Mouse (Mus musculus): ENCODE results near the gene Nfkb1.

The Nfkb1 gene

DNA sequence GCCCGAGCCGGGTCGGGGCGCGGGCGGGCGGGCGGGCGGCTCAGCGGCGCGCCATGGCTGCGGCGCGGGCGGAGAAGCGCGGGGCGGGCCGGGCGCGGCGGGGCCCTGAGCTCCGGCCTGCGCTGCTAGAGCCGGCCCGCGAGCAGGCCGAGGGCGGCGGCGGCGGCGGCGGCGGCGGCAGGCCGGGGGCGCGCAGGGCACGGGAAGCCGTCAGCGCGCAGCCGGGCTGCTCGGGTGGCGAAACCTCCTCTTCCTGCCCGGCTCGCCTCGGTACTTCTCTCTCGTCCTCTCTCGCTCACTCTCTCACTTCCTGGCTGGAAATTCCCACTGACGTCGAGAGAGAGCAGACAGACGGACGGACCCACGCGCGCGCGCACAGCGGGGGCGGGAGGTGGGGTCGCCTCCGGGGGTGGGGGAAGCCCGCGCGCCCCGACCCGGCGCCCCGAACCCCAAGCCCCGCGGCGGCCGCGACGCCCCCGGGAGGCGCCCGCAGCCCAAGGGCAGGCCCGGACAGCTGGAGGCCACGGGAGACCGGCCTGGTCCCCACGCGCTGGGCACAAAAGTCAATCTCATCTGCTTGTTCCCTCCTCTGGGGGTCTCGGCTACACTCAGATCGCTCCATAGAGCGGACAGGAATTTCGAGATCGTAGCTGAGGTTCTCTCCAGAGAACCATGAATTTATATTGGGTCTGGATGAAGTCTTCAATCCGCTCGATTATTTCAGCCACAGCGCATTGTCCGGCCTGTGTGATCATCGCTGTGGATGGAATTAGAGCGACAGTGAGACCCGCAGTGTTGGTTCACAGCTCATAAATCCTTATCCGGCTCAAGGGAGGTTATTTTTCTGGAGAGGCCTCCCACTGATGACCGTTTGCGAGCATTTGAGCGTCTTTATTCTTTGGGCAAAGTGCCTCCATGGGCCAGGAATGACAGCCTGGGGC lies at the start of gene Nfkb1:
Nfkb1 (minus strand) TSS at position 357 of the 941 bp plus-strand sequence.
- peak; percentile 78 to 81 for DNase-seq

DNA sequence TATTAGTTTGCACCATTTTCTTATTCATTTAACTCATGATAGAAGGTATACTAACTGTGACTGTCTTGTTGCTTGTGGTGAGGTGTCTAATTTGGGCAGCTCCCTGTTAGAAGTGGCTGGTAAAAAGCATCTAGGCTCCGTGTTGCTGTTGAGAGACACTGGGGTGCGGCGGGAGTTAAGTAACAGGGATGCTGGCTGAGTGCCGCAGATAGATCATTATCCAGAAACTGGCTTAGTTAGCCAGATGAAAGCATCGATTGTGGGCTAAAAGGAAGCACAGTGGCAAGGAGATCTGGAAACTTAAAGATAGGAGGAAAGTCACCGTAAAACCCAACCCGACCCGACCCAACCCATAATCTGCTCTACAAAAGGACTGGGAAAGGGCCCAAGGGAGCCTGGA lies 49.4 kb upstream of the Nfkb1 start:
- DNase-seq = no peak

DNA sequence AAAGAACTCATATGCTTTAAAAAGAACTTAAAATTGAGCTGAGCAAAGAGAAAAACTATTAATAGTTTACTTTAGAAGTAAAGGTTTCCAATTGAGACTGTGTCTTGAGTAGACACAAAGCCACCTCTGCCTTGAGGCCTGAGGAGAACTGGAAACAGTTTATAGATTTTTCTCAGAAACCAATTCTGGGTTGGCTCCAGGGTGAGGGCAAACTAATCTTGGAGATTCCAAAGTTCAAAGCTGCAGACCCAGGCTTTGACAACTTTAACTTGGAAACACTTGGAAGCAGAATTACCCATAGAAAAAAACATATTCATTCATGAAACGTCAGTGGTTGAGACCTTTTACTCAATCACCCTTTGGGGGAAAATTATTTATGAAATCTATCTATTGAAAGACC lies 43.4 kb upstream of the Nfkb1 start:
- DNase-seq = no peak

DNA sequence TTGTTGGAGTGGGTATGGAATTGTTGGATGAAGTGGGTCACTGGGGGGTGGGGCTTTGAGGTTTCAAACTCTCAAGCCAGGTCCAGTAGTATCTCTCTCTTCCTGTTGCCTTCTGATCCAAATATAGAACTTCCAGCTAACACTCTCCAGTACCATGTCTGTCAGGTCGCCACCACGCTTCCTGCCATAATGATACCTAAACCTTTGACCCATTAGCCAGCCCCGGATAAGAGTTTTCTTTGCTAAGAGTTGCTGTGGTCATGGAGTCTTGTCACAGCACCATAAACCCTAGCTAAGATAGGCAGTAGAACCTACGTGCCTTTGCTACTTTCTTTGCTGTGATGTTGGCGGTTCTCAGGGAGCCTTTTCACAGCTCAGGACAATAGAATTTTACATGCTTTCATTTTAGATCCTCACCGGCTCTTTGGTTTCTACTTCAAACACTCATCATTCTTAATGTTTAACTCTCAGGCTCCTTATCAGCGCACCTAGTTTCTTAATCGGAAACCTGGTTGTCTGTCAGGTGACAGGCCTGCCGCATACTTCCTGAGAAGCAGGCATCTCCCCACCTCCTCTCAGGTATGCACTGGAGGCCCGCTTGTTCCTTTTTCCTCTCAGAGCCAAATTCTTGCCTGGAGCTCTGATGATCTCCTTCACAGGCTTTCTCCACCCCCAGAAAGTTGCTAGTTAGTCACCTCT lies 41.5 kb upstream of the Nfkb1 start:
- DNase-seq = no peak

DNA sequence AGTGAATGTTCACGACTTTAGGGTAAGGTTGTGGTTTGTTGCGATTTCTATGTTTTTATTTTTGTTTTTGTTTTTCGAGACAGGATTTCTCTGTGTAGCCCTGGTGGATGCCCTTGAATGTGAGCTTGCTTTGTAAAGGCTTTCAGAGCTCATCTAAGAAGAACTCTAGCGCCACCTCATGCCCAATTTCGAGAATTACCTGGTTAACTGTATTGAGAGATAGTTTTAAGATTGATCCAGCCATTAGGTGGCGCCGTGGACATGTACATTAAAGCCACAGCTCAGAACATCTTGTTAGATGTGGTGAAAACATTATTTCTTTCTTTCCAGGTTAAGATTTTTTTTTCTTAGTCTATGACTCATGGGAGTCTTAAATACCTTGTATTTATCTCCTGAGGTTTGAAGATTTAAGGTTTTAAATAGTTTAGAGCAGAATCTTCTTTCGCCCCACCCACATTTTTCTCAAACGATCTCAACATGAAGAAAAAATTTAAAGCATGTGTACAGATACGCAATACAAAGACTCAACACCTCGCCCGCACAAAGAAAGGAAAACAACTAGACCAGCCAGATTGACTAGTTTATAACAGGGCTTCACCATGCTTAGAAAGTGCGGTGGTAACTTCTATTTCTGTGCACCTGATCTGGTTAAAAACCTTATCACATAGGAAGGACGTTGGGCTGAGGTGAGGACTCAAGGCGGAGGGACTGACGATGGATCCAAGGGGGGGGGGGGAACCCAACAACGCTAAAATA lies 40.1 kb upstream of the Nfkb1 start:
- DNase-seq = peak; percentile 97 to 98

DNA sequence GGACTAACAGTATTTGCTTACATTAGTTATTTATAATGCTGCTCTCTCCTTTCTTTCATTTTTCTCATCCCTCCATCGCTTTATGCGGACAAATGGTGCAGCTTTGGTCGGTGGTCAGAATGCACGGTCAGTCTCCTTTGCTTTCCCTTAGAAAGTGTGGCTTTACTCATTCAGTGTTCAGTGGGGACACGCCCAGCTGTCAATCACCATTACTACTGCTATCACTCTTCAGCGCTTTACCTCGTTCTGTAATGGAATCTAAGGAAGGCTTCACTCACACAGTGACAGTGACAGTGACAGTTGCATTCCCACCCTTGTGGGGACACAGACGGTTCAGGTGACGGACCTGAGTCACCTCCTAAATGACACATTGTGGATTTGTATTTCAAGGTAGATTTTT lies 39.4 kb upstream of the Nfkb1 start:
- peak; percentile 41 for DNase-seq

DNA sequence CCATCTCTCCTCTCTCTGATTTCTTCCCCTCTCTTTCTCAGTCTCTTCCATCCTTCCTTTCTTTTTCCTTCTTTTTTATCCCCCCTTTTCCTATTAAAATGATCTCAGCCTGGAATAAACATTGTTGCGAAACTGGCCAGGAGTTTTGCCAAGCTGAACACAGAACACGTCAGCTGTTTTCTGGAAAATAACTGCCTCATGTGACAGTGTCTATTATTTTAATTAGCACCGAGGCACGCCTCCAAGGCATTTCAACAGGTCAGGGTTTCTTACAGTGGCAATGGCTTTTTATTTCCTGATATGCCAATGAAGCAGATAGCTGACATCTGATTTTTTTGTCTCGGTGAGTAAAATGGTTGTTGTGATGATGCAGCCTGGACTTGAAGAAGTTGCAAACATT lies 38.2 kb upstream of the Nfkb1 start:
- no peak for DNase-seq

DNA sequence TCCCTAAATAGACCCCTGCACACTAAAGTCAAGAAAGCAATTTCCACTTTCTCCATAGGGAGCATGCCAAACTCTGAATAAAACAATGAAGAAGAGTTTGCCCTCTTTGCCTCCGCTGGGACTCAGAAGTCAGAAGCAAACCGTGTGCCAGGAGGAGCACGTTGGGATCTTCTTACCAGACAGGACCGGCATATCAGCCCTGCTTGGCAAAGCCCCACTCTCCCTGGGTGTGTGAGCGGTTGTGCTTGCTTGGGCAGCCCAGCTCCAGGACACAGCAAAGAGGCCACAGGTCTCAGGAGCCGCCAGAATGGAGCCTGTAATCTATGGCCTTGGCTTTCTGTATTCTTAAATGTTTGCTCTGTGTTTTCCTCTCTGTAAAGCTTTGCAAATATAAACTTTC lies 37.6 kb upstream of the Nfkb1 start:
- DNase-seq = peak in 1 of 2 experiments; percentile 12

DNA sequence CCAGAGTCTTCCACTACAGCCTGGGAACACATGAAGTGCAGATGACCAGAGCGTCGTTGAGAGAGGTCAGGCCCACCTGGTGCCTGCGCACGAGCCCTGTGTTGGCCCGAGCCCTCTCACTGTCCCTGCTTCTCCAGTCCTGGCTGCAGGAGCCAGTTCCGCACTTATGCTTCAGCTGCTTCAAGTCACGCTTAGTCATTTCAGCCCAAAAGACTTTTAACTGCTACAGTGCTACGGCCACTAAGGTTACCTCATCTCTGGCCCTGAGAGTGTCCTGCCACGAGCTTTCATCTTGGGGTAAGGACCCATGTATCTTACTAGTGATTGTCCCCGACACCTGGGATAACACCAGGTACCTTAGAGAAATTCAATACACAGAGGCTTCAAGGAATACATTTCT lies 36.0 kb upstream of the Nfkb1 start:
- DNase-seq = no peak

DNA sequence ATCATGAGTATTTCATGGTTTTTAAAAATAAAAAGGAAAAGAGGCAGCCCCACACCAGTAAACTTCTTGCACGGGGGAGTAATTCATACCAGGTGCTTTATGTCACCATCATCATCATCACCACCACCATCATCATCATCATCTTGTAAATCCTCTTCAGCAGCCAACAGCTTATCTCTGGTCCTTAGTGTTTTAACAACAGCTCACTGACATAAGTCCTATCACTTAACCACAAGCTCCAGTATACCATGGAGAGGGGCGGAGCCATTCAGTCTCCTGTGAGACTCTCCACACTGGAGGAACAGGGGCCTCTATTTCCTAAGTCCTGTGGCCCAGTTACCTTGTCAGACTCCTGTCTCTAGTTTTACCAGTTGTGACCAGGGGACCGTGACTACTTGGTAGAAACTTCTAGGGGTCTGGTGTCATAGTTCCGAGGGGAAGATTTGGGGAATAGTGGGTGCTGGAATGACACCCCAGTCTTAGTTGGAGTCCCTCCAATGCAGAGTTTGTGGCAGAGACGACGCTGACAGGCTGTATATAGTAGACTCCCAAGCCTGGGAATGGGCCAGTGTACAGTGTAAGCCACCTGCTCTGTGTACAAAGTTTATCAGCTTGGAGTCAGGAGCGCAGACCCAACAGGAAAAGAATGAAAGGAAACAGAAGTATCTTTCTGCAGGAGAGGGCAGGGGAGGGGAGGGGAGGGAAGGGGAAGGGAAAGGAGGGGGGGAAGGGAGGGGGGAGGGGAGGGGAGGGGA lies 35.4 kb upstream of the Nfkb1 start:
- no peak for DNase-seq

DNA sequence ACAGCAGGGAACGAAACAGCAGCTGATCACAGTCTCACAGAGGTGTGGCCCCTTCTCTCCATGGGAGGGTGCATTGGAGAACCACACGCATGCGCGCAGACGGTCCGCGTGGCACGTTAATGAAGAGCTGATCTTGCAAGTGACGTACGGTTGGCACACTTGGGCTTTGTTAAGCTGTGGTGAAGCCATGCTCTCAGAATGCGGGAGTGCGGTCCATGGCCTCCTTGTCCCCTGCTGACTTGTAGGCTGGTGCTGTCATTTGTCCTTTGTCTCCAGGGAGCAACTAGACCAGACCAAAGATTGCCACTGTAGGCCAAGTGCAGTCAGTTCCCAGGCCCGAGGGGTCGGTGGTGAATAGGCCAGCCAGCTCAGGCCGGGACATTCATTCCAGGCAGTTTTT lies 34.7 kb upstream of the Nfkb1 start:
- DNase-seq = peak; percentile 35 to 46

DNA sequence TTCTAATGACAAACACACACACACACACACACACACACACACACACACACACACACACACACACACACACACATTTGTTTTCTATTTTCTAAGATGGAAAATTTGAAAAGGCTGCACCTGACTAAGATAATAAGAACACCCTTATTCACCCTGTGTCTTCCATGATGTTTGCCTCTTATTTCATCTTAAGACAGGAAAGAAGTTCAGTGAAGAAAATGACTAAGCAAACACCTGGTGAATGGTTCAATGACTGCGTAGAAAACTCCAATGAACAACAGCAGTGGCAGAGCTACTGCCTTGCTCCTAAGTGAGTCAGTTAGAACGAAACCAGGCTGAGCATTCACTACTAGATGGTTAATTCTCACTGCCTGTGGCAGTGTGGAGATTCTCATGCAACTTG lies 30.8 kb upstream of the Nfkb1 start:
- no peak for DNase-seq

DNA sequence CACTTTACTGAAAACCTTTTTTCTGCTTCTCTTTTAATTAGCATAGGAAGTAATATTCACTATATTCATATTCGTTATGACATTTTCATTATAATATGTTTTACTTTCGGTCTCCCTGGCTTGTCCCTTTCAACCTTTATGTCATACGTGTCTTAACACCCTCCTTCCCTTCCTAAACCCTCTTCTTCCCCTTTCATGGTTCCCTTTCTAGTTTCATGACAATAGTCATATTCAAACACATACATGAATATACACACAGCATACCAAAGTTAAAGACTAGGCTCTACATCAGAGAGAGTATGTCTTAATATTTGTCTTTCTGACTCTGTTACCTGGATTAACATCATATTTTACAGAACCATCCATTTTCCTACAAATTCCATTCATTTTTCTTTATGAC lies 28.6 kb upstream of the Nfkb1 start:
- DNase-seq = no peak

DNA sequence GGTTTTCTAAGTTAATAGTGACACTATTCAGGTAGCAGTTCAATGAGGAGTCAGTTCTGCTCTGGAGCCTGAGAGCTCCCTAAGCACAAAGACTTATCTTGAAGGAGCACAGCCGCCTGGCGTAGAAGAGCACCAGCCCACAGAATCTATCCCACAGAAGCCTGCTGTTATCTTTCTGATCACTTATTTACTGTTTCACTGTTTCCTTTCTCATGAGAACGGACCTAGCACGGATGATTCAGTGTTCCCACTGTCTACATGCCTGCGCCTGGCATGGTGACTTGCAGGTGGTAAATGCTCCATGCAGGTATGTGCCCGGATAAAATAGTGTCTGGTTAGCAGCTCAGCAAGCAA lies 27.8 kb upstream of the Nfkb1 start:
- DNase-seq = no peak

DNA sequence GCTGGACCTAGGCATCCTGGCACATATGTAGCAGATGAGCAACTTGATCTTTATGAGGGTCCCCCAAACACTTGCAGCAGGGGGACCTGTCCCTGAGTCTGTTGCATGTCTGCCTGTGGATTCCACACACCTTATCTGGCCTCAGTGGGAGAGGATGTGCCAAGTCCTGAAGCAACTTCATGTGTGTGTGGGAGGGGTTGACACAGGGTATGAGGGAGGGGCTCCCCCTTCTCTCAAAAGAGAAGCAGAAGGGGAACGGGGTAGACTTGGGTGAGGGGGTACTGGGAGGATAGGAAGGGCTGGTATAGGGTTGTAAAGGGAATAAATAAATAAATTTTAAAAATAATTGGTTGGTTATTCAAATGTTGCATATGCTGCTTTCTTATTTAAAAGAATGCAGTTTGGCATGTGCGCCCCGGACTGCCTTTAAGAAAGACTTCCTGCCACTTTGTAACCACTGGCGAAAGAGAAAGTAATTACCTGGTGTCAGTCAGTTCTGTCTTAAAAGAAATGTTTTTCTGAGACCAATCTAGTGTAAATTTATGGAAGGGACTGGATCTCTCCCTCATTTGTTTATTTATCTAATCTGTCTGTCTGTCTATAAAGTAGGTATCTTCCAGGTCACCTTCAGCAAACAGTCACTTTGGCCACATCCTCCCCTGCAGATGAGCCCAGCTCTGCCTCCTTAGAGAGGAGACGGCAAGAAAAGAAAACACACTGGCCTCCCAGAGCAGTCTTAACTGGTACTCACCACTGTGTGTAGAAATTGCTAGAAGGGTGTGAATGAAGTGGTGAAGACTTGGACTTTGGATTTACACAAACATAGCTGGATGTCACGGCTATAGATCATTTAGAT lies 27.2 kb upstream of the Nfkb1 start:
- no peak for DNase-seq

DNA sequence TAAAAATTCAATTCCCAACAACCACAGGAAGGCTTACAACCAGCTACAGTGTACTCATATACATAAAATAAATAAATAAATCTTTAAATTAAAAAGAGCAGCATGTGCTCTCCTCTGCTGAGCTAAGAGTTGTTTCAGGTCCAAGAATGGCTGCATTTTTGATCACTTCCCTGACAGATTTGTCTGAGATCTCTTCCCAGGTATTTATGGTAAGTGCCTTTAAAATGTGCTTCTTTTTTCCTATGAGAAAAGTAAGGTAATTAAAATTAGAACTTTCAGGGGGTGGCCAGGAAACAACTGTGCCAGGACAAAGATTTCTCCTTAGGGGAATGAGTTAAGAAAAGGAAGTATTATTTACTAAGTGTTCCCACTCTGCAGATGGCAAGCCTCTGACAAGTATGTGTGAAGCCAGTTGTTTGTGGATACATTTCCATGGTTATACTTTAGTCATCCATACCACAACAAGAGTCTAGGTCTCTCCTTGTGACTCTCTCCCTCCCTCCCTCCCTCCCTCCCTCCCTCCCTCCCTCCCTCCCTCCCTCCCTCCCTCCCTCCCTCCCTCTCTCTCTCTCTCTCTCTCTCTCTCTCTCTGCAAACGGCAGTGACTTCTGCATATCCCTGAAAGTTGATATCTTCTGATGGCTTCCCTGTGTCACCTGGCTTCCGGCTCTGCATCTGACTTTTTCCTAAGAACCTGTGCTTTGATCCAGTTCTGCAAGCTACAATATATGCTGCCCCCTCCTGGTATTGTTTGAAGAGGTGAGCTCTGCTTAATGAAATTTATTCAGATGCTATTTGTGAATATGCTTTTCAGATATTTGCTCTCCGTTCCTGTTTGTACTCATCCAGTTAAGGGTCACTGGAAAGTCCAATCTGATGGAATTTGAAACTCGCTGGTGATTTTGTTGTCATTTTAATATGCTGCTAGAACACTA lies 21.9 kb upstream of the Nfkb1 start:
- DNase-seq = peak; percentile 56 to 87

DNA sequence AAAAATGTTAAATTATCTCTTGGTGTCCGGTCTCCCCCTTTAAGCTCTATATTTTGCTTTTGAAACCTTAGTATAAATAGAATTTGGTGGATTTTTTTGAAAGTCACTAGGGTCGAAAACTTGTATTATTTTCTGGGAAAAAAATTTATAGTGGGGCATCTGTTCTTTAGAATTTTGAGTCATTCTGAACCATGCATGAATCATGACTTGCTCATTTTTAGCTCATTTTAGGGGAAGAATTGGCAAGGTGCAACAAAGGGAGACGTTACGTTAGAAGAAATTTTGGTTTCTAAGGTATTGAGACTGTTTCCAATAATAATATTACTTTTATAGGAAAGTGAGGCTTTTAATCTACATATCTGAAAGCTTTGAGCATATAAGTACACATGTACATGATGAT lies 20.3 kb upstream of the Nfkb1 start:
- no peak for DNase-seq

DNA sequence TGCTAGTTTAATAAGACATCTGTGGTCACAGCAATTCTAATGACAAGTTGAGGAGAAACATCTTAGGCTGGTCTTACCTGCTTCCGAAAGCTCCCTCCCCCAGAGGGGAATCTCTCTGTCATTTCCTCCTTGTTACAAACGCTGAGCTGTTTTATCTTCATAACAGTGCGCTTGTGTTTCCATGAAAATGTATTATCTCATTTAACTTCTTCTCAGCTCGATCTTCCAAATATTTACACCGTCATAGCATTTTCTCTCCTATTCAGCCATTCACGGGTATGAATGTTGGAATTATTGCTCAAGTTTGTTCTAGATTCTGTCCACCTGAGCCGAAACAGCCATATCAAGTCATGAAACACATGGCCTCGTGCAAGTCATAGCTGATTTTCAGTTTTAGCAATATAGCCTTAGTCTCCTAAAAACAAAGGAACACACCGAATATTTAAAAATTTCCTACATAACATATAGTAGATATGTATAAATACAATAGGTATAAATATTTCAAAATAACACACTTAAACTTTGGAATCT lies 19.8 kb upstream of the Nfkb1 start:
- DNase-seq = no peak

DNA sequence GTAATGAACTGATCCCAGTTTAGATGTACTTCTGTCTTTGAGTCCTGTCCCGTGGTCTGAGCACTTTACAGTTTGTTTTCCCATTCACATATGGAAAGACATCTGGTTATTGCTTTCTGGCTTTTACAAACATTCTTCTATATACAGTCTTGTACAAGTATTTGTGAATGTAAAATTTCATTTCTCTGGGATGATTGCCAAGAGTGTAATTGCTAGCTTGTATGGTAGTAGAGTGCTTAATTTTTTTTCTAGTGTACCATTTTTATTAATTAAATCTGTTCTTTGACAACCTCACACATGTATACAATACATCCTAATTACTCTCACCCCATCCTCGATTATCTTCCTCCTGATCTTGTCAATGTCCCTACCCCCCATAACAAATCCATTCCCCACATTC lies 12.0 kb upstream of the Nfkb1 start:
- DNase-seq = no peak

DNA sequence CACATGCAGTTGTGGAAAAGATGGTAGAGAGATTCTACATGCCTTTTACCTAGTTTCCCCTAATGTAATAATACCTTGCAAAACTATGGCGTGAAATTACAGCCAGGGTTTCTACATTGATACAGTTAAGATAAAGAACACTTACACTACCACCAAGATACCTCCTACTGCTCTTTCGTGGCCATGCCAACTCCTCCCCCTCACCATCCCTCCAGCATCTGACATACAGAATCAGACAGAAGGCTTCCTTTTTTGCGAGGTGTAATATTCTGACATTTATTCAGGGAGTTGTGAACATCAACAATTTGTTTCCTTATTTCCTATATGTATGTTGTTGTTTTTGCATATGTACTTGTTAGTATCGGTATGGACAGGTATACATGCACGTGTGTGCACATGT lies 11.3 kb upstream of the Nfkb1 start:
- no peak for DNase-seq
